Mouse (Mus musculus): Measurements from ENCODE around the gene Pth1r.

DNA sequence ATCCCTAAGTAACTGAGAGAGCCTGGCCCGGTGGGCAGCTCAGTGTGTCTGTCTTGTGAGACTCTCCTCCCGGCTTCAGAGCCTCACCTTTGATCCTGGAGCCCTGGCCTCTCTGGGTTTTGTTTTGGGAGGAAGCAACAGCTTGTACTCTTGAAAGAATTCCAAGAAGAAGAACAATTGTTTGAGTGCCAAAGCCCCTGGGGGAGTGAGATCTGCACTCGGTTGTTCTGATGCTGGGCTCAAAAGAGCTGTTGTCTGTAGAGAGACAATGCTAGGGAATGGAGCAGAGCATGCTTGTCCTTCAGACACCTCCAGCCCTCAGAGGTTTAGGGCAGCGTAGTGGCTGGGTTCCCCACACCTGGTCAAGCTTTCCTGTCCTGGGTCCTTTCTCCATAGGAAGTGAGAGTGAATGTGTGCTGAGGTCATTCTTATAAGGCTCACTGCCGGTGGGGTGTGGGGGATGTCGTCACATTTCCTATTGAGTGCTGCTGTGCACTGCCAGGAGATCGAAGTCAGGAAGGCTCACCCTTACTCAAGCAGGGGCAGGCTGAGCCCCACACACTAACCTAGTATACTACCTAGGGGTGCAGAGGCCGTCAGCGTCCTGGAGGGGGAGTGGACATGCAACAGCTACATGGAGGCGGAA lies 73.7 kb downstream of the Pth1r start:
- TF ChIP-seq POLR2A (IDR thresholded peaks at IDR 0.05; ENCODE audit: insufficient read depth, low read depth, low read length) (no peak), CTCF (IDR thresholded peaks at IDR 0.05; ENCODE audit: insufficient read depth, low read depth, low read length) (no peak)
